Mouse (Mus musculus) thymus, adult 18-20 months (tissue): ENCODE measurements around the gene Ankrd52.

ENCODE experiments used
- DNase-seq, 2 experiments: peaks; one replicate each; pipeline ENCODE4 v3.0.0; 2022; ENCODE audit warnings: mixed read lengths in 2 of 2

Ankrd52 gene

DNA sequence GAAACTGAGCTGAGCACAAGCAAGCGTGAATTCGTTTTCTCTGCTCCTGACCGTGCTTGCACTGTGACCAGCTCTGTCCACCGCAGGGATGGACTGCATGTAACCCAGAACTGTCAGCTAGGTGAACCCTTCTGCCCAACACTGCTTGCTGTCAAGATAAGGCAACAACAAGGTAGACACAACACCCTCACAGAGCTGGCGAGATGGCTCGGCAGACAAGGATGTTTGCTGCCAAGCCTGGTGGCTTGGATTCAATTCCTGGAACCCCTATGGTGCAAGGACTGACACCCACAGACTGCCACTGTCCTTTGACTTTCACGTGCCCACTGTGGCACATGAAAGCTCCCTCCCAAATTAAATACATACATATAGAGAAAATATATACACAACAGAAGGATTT lies 27.0 kb downstream of the Ankrd52 start:
- DNase-seq: no peak

DNA sequence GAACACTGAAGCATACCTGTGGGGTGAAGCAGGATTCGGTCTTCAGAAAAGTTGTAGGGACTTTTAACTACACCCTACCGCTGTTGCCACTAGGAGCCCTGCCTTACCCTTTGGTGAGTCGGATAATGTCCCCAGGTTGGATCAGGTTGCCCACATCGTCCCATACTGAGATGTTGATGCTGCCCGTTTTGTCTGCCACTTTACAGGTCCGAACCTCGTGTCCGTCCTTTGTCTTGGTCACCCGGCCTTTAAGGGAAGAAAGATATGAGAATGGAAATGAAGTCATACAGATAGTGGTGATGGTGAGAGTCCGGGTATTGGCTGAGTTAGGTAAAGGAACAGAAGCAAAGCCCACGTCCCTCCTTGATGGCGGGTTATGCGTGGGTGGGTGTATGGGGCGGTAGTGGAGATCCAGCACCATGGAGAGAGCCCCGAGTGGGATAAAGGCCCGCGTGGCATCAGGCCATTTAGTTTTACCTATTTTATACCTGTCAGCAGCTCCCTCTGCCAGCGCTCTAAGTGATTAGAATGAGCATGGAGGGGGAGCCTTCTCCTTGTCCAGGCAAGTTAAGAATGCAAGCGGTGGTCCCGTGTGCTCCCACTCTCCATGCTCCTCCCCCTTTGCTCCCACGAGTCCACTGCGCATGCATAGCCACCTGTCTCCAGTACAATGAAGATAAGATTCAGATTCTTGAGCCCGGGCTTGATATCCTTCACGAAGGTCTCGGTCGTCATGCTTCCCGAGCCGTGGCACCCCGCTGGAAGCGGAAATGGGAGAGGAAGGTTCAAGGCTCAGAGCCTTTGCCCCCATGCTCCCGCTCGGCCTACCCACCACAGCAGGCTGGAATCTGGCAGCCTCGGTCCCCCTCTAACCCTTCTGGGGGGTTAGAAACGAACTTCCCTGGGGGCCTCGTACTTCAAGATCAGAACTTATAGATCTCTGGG lies 31.9 kb downstream of the Ankrd52 start:
- peak in 1 of 2 experiments; percentile 32 for DNase-seq

DNA sequence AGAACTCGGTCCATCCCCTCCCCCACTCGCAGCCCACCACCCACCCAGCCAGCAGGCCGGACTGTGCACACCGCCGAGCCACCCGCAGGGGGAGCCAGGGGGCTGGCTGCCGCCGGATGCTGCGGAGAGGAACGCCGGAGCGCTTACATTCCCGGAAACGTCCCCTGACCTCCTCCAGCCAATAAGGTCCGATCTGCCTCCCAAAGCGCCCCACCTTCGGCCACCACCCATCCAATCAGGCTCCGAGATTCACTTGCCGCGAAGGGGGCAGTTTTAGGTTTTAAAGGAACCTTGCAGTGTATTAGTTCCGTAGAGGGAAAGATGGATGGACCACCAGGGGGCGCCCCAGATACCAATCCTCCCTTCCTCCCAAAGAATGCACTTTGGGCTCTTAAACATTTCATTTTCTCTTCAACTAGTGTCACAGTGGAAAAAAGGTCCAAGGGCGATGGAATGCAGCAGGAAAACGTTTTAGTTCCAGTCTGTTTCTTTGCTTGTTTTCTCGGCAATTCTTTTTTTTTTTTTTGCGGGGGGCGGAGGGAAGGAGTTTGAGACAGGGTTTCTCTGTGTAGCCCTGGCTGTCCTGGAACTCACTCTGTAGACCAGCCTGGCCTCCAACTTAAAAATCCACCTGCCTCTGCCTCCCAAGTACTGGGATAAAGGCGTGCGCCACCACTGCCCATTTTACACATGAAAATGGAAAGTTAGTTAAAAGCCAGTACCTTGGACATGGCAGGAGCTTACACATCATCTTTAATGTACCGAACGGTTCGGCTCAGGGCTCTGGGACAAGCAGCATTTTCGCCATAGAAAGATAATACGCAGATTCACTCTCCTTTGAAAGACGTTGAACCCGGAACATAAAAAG lies 33.0 kb downstream of the Ankrd52 start:
- DNase-seq: peak; percentile 95 to 98

DNA sequence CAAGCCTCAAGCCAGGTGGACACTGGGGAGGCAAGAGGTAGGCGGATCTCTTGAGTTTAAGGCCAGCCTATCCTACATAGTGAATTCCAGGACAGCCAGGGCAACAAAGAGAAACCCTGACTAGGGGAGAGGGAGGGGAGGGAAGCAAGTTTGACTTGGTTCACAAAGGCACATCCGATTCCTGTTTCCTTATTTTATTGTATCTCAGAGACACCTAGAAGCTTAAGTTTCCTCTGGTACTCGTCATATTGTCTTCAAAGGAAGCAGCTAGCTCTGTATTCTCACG lies 33.6 kb downstream of the Ankrd52 start:
- no peak for DNase-seq

DNA sequence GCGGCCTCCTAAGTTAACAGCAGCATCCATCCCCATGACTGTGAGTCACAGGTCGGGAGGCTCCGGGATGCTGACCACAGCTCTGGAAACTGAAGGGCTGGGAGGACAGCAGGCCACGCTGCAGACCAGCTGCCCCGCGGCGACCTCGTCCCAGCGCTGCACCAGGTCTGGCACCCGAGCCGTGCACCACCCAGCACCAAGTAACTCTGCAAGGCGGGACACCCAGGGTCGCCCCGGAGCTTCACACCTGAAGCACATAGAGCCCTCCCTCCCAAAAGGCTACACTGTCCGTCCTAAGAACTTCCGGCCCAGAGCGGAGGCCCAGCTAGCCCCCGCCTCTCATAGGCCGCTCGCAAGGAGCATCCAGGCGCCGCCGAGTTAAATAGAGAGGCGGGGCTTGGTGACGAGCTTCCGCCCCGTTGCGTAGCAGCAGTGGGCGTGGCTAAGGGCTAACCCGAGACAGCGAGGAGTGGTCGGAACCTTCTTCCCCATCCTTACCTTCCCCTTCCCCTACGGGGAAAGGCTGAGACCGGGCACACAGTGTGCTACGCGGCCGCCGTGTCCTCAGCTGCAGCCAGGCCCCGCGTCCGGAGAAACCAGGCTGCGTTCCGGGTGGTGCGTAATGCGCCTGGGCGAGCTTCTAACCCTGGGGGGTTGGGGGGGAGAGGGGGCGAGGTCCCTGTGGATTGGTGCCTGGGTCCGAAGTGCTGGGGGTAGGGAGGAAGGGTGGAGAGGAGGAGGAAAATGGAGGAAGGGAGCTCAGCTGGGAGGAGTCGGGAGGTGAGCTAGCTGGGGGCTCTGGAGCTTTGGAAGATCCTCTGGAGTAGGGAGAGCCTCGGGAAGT lies 34.5 kb downstream of the Ankrd52 start, which contains the start of the genes Nabp2 and Rnf41:
TSS of gene Nabp2 (minus strand) at position 282 of the 844 bp plus-strand sequence.
TSS of gene Rnf41 (plus strand) at position 447 of the 844 bp plus-strand sequence.
- DNase-seq: peak; percentile 94 to 96

DNA sequence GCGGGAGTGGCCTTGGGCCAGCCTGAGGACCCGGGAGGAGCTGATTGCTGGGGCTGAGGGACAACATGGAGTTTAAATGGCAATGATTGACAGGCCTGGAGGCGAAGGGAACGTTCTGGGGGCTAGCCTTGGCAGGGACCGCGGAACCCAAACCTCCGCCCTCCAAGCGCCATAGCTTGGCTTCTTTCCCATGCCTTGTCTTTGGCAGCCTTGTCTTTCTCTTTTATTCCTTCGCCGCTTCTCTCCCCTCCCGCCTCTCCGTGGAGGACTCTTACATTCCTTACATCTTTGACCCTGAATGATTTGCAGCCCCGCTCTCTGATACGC lies 35.1 kb downstream of the Ankrd52 start:
- no peak for DNase-seq

DNA sequence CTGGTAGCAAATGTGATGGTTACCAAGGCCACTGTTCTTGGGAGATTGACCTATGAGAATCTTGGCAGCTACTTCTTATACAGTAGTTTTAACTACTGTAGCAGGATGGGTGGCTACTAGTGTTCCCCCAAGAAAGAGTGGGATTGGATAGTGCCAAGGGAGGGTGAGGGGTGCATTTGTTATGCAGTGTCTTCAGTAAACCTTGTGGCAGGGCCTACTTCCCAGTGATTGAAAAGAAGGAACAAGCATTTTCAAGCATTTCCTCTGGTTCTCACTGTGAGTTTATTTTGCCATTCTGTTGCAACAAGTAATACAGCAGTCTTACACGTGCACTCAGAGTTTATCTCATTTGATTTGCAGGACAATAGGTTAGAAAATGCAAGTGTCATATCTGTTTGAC lies 35.6 kb downstream of the Ankrd52 start:
- no peak for DNase-seq

DNA sequence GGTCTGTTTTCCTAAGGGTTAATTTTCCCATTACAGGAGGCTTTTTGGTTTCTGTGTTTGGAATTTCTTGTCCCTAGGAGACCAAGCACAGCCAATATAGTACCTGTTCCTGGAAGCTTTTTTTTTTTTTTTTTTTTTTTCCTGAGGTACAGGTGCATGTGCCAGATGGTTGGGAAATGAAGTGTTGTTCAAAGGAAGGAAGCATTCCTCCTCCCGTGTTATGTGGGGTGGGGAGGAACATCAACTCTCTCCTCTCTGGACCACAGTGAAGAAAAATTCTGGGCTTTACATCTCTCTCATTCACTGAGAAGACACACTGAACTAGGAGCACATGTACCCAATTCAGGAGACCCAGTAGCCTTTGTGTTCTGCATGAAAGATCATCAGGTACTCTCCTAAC lies 36.2 kb downstream of the Ankrd52 start:
- no peak for DNase-seq

DNA sequence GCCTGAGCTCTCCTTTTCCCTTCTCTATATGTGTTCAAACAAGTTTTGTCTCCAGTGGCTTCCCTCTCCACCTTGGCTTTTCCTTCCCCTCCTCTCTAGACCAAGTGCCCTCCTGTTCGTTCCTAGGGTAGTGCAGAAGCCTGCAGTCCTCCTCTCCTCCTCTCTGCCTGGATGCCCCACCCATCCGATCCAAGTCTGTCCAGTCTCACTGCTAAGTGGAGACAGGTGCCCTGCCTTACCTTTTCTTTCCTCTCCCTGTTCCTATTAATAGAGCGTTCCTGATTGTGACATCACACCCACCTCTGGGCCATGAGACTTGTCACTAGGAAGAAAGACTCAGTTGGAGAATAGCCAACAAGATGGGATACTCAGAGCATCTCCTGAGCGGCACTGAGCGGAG lies 37.9 kb downstream of the Ankrd52 start:
- no peak for DNase-seq

DNA sequence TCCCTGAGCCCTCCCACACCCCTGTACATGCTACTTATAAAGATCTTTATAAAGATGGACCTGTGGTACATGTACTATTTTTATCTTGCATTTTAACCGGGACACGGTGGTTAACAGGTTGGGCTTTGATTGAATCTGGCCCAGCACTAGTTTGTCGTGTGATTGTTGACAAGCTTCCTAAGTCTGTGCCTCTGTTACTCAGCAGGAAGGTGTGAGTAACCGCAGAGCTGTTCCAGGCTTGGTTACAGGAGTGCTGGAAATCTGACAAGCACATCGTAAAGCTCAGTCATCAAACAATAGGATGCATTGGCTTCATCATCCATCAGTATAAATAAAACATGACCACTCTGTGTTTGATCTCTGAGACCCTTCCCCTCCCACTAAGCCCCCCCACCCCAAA lies 45.5 kb downstream of the Ankrd52 start:
- no peak for DNase-seq

DNA sequence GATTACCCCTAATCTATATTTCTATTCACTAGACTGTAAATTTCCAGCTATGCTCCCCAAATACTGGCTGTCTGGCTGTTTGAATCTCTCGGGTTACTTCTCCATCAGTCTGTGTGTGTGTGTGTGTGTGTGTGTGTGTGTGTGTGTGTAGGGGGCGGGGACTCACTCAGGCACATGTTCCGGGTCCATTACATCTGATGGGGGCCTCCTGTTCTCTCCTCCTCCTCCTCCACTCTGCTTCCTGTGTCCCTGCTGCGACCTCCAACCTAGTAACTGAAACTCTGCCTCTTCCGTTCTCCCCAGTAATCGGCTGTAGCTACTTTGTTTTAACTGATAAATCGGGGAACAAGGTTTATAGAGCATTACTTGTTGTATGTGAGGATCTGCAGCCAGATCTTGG lies 47.7 kb downstream of the Ankrd52 start:
- peak; percentile 33 to 59 for DNase-seq

DNA sequence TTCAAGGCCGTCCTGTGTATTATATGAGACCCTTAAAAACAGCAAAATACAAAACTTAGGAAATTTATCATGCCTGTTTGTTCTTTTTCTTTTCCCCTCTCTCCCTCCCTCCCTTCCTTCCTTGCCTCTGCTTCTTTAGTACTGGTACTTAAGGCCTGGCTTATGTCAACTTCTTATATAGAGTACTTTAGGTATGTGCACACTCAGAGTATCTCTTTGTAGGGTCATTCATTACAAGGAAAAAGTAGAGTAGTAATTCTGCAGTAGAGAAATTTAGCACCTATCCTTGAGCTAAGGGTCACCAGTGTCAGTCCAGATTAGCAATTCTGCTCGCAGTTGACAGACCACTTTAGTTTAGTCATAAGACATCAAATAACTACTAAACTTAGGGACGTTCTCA lies 48.3 kb downstream of the Ankrd52 start:
- DNase-seq: no peak

DNA sequence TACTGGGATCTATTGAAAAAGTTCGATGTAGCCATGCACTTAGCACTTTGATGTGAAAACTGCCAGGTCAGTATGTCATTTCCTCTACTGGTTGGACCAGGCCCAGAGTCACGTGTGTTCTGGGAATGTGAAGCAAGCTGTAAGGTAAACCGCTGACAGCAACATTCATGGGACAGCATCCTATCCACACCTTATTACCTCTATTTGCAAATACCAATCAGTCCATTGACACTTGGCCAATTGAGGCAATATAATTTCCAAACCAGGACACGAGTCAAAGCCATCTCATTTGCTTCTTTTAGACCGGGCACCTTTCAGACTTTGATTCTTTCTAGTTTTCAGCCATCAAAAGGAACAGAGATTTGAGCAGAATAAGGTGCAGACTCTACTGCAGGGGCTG lies 52.1 kb downstream of the Ankrd52 start:
- DNase-seq: no peak

DNA sequence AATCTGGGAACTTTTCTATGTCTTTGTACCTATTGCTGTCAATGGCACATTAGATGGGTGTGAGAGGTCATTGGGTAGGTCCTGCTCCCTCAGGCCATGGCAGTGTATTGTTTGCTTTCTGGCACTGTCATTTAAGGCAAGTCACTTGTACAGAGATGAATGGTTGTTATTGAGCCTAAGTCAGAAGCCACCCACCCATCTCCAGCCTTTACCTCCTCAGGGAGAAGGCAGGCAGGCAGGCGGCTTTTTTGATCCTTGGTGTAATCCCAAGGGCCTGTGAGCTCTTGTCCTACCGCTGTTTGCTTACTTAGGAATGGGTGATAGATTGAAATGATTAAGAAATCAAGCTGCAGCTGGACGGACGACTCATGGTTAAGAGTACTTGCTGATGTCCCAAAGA lies 52.5 kb downstream of the Ankrd52 start:
- no peak for DNase-seq

DNA sequence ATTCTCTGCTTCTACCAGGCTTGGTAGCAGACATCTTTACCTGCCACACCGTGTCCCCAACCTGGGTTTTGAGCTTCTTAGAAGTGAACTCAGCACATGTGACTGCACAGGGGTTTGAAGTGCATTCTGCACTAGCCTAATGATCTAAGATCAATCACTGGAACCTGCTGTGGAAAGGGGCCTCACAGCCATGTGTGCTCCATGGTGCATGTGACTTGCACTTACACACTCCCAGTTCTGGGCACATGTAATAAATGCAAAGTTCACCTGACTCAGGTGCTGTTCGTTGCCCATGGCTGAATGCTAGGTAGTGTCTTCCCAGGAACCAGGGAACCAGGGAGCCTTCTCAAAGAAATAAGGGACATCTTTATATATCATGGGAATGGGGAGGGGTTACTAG lies 56.5 kb downstream of the Ankrd52 start:
- no peak for DNase-seq

DNA sequence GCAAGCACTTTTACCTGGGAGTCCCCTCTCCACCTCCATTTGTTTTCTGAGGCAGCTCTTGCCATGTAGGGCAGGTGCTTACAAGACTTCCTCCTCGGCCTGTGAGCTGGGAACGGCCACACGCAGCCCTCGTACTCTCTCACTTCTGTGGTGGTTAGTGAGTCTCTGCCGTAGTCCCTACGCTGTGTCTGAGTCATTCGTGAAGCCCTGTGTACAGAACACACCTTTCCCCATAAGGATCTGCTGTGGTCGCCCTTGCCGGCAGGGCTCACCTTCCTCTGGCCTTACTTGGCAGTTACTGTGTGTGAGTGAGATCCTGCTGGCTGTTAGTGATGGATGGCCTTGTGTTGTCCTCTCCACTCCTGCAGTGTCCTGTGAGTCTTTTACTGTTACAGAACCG lies 57.8 kb downstream of the Ankrd52 start:
- DNase-seq: peak; percentile 34 to 60

DNA sequence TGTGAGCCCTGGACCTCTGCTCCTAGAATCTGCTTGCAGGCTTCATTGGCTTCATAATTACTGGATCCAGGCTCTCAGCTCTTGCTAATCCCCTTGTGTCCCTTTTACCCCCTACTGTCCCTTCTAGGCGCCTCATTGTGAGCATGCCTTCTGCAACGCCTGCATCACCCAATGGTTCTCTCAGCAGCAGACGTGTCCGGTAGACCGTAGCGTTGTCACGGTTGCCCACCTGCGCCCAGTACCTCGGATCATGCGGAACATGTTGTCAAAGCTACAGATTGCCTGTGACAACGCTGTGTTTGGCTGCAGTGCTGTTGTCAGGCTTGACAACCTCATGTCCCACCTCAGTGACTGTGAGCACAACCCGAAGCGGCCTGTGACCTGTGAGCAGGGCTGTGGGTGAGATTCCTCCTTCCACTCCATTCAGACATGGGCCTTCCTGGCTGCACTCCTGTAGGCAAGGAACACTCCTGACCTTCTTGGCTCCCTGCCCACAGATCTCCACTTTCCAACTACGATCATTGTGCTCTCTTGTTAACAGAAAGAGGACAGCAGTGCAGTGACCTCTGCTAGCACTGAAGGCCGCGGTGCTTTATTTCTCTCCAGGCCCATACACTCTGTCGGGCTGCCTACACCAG lies 58.4 kb downstream of the Ankrd52 start:
- peak in 1 of 2 experiments; percentile 31 for DNase-seq

DNA sequence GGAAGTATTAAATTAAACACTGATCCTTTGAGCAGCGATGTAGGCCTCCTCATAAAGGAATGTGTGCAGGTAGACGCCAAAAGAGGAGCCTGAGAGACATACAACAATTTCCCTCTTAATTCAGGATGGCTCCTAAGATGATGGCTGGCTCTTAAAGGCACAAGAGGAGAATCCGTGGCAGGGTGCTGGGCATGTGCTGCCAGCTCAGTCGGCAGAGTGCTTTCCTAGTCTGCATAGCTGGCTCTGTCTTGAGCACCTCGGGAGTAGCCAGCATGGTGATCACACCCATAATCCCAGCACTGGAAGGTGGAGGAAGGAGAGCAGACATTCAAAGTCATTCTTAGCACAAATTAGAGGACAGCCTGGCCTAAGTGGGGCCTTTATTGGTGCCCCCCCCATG lies 59.0 kb downstream of the Ankrd52 start:
- no peak for DNase-seq

DNA sequence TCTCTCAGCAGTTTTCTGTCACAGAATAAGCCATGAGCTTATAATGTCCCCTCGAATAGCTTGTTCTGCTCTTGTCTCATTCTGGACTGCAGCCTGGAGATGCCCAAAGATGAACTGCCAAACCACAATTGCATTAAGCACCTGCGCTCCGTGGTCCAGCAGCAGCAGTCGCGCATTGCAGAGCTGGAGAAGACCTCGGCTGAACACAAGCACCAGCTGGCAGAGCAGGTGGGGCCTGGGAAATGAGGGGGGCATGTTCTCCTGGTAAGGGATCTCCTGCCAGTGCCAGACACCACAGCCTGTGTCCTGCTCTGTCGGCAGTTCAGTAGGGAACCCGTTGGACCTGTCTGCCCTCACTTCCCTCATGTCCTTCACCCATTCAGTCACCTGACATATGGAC lies 59.5 kb downstream of the Ankrd52 start:
- peak; percentile 26 to 32 for DNase-seq

DNA sequence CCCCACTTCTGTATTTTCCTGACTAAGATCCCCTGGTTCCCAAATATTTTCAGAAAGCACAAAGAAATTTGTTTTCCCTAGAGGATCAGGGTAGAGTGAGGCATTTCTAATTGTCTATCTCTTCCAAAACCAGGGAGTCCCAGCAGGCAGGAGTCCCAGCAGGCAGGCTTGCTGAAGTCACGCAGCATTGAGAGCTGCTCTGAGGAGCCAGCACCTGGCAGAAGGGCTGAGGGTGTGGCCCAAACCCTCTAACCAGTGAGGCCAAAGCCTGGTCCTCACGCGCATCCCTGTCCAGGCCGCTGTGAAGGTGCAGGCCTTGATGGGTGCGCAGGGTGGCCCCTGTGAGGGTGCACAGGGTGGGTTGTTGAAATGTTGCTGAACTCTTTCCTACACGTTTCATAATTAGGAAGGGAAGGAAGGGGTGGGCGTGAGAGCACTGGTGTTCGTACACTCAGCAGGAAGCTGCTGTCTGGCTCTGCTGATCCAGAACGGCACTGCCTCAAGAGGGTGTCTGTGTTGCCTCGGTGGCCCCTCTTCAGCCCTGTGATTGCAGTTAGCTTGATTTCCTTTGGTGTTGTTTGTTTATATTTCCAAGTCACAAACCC lies 61.9 kb downstream of the Ankrd52 start:
- peak in 1 of 2 experiments; percentile 30 for DNase-seq

DNA sequence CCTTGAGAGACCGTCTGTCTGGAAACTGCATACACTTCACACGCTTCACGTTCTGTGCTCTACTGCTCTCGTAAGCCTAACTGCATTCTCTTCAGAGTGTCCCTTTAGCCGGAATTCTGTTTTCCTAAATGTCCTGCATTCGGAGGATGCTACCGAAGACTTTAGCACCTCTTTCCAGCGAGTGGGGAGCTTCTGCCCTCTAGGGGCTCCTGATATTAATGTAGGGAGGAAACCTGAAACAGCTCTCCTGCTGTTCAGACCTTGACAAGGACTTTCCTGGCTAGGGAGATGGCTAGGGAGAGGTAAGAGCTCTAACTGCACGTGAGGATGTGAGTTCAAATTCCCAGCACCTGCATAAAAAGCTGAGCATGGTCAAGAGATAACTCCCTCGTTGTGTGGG lies 63.5 kb downstream of the Ankrd52 start:
- DNase-seq: no peak
